Mouse (Mus musculus): ENCODE results near the gene Gdnf.

DNA sequence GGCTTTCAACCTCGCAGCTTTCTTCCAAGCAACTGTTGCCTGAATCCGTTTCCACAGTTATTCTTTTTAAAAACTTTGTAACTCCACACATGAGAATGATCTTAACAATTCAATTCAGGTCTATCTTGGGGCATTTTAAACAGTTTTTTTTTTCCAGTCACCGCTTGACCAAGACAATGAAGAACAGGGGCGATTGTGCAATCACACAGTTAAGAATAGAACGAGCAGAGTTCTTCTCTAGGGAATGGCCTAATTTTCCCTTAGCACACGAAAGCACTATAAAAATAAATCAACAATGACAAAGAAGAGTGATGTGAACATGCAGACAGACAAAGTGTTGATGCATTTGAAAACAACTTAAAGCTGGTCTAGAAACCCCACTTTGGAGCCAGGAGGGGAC, 65.2 kb downstream of the Gdnf start:
- no peak for TF ChIP-seq POLR2A (IDR thresholded peaks at IDR 0.05; ENCODE audit: borderline replicate concordance, control insufficient read depth, low read depth, low read length)
- no peak for TF ChIP-seq CTCF (IDR thresholded peaks at IDR 0.05; ENCODE audit: control insufficient read depth, insufficient read depth, low read length)
